ENCODE assay signal across 11 mouse cellular contexts in genomic region chr4:131922404-131922803, GRCm38 (mm10). TPM values are rescaled to one million over a fixed set of nuclear protein-coding genes. Genes with fewer than 3 reads are reported as not detected.
DNase-seq lines count a peak whose midpoint lies in the region; ATAC-seq and TF ChIP-seq lines count a peak whose summit lies in the region.
"Had no signal": no experiment of that assay in that cellular context is flagged by ENCODE, and none has a peak within 500 bp of the region (broad histone marks: within the 10 kb centered on the region; RNA-seq: fewer than 3 reads in every experiment).

No protein-coding gene starts in this region.

- H3K4me2 ChIP-seq in heart, embryonic 14.5 days (ENCODE audit: low read length) = peak overlapping the region; percentile 88
- H3K4me2 ChIP-seq in embryonic facial prominence, embryonic 11.5 days (ENCODE audit: low read depth, low read length) = peak overlapping the region; percentile 90
- H3K4me2 ChIP-seq in hindbrain, postnatal 0 days (ENCODE audit: low read depth, low read length) = peak overlapping the region; percentile 67
- peak overlapping the region; percentile 84 for H3K4me2 ChIP-seq in midbrain, embryonic 15.5 days

- no peaks in the 10 kb centered on the region for H3K27me3 ChIP-seq in heart, embryonic 14.5 days (ENCODE audit: control insufficient read depth, insufficient read depth, low read length)
- peaks cover 14% of the 10 kb centered on the region for H3K27me3 ChIP-seq in embryonic facial prominence, embryonic 11.5 days (ENCODE audit: control insufficient read depth, insufficient read depth, low read length)
- H3K27me3 ChIP-seq in hindbrain, postnatal 0 days (ENCODE audit: insufficient read depth, low read length) = peaks cover 40% of the 10 kb centered on the region
- peaks cover 79% of the 10 kb centered on the region for H3K27me3 ChIP-seq in midbrain, embryonic 15.5 days (replicated peaks)
- H3K27me3 ChIP-seq: CH12.LX had no signal

- TF ChIP-seq CTCF in hindbrain, postnatal 0 days (IDR thresholded peaks at IDR 0.05; ENCODE audit: low read depth) = no peak

- DNase-seq in heart, postnatal 14 days = no peak
- no peak for DNase-seq in embryonic facial prominence, embryonic 11.5 days (ENCODE audit: low spot score)
- DNase-seq in hindbrain, postnatal 0 days (ENCODE audit: low spot score) = no peak
- DNase-seq in urinary bladder, postnatal 14 days (ENCODE audit: low spot score) = no peak
- DNase-seq in thymus, adult 18-20 months = no peak
- DNase-seq in cerebellum, adult 11 months = no peak
- DNase-seq: thymus, postnatal 36 days had no signal

- peaks cover 61 to 86% of the 10 kb centered on the region in 2 experiments for H3K4me1 ChIP-seq in heart, embryonic 14.5 days (ENCODE audit: control insufficient read depth in 2 of 2, insufficient read depth in 2 of 2, low read length in 2 of 2)
- H3K4me1 ChIP-seq in embryonic facial prominence, embryonic 11.5 days (ENCODE audit: control insufficient read depth, insufficient read depth, low read length) = peaks cover 31% of the 10 kb centered on the region
- no peaks in the 10 kb centered on the region; the same call in 1 of the 2 replicates for H3K4me1 ChIP-seq in hindbrain, postnatal 0 days (ENCODE audit: insufficient read depth, low read length)
- H3K4me1 ChIP-seq in midbrain, embryonic 15.5 days = peaks cover 26% of the 10 kb centered on the region

- H3K36me3 ChIP-seq in heart, embryonic 14.5 days (ENCODE audit: control insufficient read depth, insufficient read depth, low read length) = peaks cover 25% of the 10 kb centered on the region
- H3K36me3 ChIP-seq in embryonic facial prominence, embryonic 11.5 days (replicated peaks; ENCODE audit: control insufficient read depth, insufficient read depth, low read depth, low read length) = peaks cover 2% of the 10 kb centered on the region
- H3K36me3 ChIP-seq in hindbrain, postnatal 0 days (ENCODE audit: insufficient read depth, low read length) = peaks cover 15% of the 10 kb centered on the region; the same call in 1 of the 2 replicates
- peaks cover 12% of the 10 kb centered on the region for H3K36me3 ChIP-seq in midbrain, embryonic 15.5 days (replicated peaks)

- H3K9me3 ChIP-seq in heart, embryonic 14.5 days (ENCODE audit: control insufficient read depth, low read length) = no peaks in the 10 kb centered on the region
- H3K9me3 ChIP-seq in embryonic facial prominence, embryonic 11.5 days (replicated peaks; ENCODE audit: control insufficient read depth, low read length) = no peaks in the 10 kb centered on the region
- H3K9me3 ChIP-seq in hindbrain, postnatal 0 days (ENCODE audit: low read length) = no peaks in the 10 kb centered on the region
- no peaks in the 10 kb centered on the region for H3K9me3 ChIP-seq in midbrain, embryonic 15.5 days

- H3K9ac ChIP-seq in heart, embryonic 14.5 days (ENCODE audit: low read length) = peak overlapping the region; percentile 81
- peak overlapping the region; percentile 75; the same call in 1 of the 2 replicates for H3K9ac ChIP-seq in embryonic facial prominence, embryonic 11.5 days (replicated peaks; ENCODE audit: low read length)
- peak overlapping the region; percentile 53; the same call in 1 of the 2 replicates for H3K9ac ChIP-seq in hindbrain, postnatal 0 days (replicated peaks; ENCODE audit: low read length)
- H3K9ac ChIP-seq in midbrain, embryonic 15.5 days = no peak overlapping the region

- H3K27ac ChIP-seq in heart, embryonic 14.5 days (replicated peaks in 1 of 2; ENCODE audit: control insufficient read depth in 1 of 2, insufficient read depth in 1 of 2, low read depth in 2 of 2, low read length in 2 of 2) = no peak overlapping the region
- 0 out of 2 replicates have a peak overlapping the region, but pooled peaks have one; percentile 94 for H3K27ac ChIP-seq in embryonic facial prominence, embryonic 11.5 days (replicated peaks; ENCODE audit: low read depth, low read length)
- H3K27ac ChIP-seq in hindbrain, postnatal 0 days = no peak overlapping the region
- no peak overlapping the region for H3K27ac ChIP-seq in midbrain, embryonic 15.5 days

- WGBS in heart, embryonic 14.5 days = 66% methylated on average over 15 of the region's 15 CpGs
- 56% methylated on average over 15 of the region's 15 CpGs for WGBS in embryonic facial prominence, embryonic 11.5 days
- 59% methylated on average over 15 of the region's 15 CpGs for WGBS in hindbrain, postnatal 0 days
- 60% methylated on average over 15 of the region's 15 CpGs for WGBS in midbrain, embryonic 15.5 days

- intact Hi-C loops in heart, postnatal 14 days (cut with DNase I) = no loop called here

- H3K4me3 ChIP-seq in heart, embryonic 14.5 days (ENCODE audit: control insufficient read depth in 1 of 2, insufficient read depth in 1 of 2, low read depth in 1 of 2, low read length in 2 of 2) = peak overlapping the region; percentile 72 to 75
- H3K4me3 ChIP-seq in embryonic facial prominence, embryonic 11.5 days (ENCODE audit: low read depth, low read length) = peak overlapping the region; percentile 66
- H3K4me3 ChIP-seq in hindbrain, postnatal 0 days (ENCODE audit: low read length) = peak overlapping the region; percentile 48
- peak overlapping the region; percentile 51; the same call in 1 of the 2 replicates for H3K4me3 ChIP-seq in midbrain, embryonic 15.5 days

- no peak for ATAC-seq in heart, embryonic 14.5 days (ENCODE audit: insufficient number of reproducible peaks, insufficient read depth, low FRiP score, low read depth)
- ATAC-seq in embryonic facial prominence, embryonic 11.5 days (replicated peaks; ENCODE audit: insufficient number of reproducible peaks, low FRiP score, low TSS enrichment, low read depth) = no peak
- ATAC-seq in hindbrain, postnatal 0 days = no peak
- ATAC-seq in midbrain, embryonic 15.5 days (replicated peaks) = no peak
- ATAC-seq: inflammation-experienced regulatory T-cells, adult 6 months had no signal

RNA-seq across cellular contexts. Expression of gene Tmem200b, which starts 0.8 kb away (rescaled TPM):
- 3.6 and 4.3 TPM in 2 replicates for polyA plus RNA-seq in heart, embryonic 14.5 days (2014; fragmentation: Nextera tagmentation; extraction: Ambion mirVana)
- total RNA-seq in heart, postnatal 14 days (2021) = 10 to 100 TPM in 1 of 2 experiments, 1 to 10 TPM in 1; 9.5 to 12.8 TPM
- 3.0 and 4.4 TPM in 2 replicates for polyA plus RNA-seq in embryonic facial prominence, embryonic 11.5 days (2014; fragmentation: Nextera tagmentation; extraction: Ambion mirVana)
- total RNA-seq in hindbrain, postnatal 0 days (2014; rRNA removed) = 2.3 and 3.2 TPM in 2 replicates
- 0.48 and 0.64 TPM in 2 replicates for polyA plus RNA-seq in hindbrain, postnatal 0 days (2015; fragmentation: Nextera tagmentation; extraction: Ambion mirVana)
- polyA plus RNA-seq in midbrain, embryonic 15.5 days (2015; fragmentation: Nextera tagmentation; extraction: Ambion mirVana) = 0.15 and 0.45 TPM in 2 replicates
- total RNA-seq: CH12.LX had no signal
- polyA plus RNA-seq: inflammation-experienced regulatory T-cells, adult 6 months had no signal

RNA-seq across cellular contexts. Expression of gene Srsf4, which starts 49.0 kb away (rescaled TPM):
- 63.6 and 69.1 TPM in 2 replicates for polyA plus RNA-seq in heart, embryonic 14.5 days (2014; fragmentation: Nextera tagmentation; extraction: Ambion mirVana)
- total RNA-seq in heart, postnatal 14 days (2021) = 10 to 100 TPM; 39.4 to 42.4 TPM
- polyA plus RNA-seq in embryonic facial prominence, embryonic 11.5 days (2014; fragmentation: Nextera tagmentation; extraction: Ambion mirVana) = 119 and 131 TPM in 2 replicates
- 25.9 and 28.3 TPM in 2 replicates for total RNA-seq in hindbrain, postnatal 0 days (2014; rRNA removed)
- polyA plus RNA-seq in hindbrain, postnatal 0 days (2015; fragmentation: Nextera tagmentation; extraction: Ambion mirVana) = 76.0 and 86.0 TPM in 2 replicates
- 116 and 117 TPM in 2 replicates for polyA plus RNA-seq in midbrain, embryonic 15.5 days (2015; fragmentation: Nextera tagmentation; extraction: Ambion mirVana)
